Comparison of ENCODE assay signal across 22 mouse cellular contexts in genomic region chr2:156147316-156147915, GRCm38 (mm10). TPM values are rescaled to one million over a fixed set of nuclear protein-coding genes. Genes with fewer than 3 reads are reported as not detected.
A peak's percentile ranks its signal among the peaks of the same experiment; 100 is the strongest.
DNase-seq lines count a peak whose midpoint lies in the region; ATAC-seq and TF ChIP-seq lines count a peak whose summit lies in the region.
"Had no signal": no experiment of that assay in that cellular context is flagged by ENCODE, and none has a peak within 500 bp of the region (broad histone marks: within the 10 kb centered on the region; RNA-seq: fewer than 3 reads in every experiment).

No protein-coding gene starts in this region.

- TF ChIP-seq CTCF in lung, postnatal 0 days (IDR thresholded peaks at IDR 0.05) = no peak
- TF ChIP-seq CTCF in lung, adult 2 months (IDR thresholded peaks at IDR 0.05; ENCODE audit: insufficient read depth, low read length) = no peak
- no peak for TF ChIP-seq CTCF in CH12.LX (conservative IDR thresholded peaks at IDR 0.05 in 1 of 2, IDR thresholded peaks at IDR 0.05 in 1 of 2; ENCODE audit: low read depth in 2 of 2, low read length in 2 of 2)
- no peak for TF ChIP-seq CTCF in stomach, postnatal 0 days (IDR thresholded peaks at IDR 0.05; ENCODE audit: low read depth)

- TF ChIP-seq EP300 in lung, postnatal 0 days (IDR thresholded peaks at IDR 0.05) = no peak
- no peak for TF ChIP-seq EP300 in CH12.LX (IDR thresholded peaks at IDR 0.05; ENCODE audit: low read length)
- TF ChIP-seq EP300 in stomach, postnatal 0 days (optimal IDR thresholded peaks at IDR 0.05) = no peak

- H3K9me3 ChIP-seq in lung, postnatal 0 days (ENCODE audit: low read length) = no peaks in the 10 kb centered on the region
- H3K9me3 ChIP-seq in CH12.LX (replicated peaks; ENCODE audit: low read length) = no peaks in the 10 kb centered on the region
- H3K9me3 ChIP-seq in ES-E14 (ENCODE audit: control insufficient read depth, insufficient read depth, low read depth, low read length) = no peaks in the 10 kb centered on the region
- H3K9me3 ChIP-seq in stomach, postnatal 0 days (ENCODE audit: control insufficient read depth, low read length) = no peaks in the 10 kb centered on the region
- H3K9me3 ChIP-seq: embryonic facial prominence, embryonic 10.5 days; embryonic facial prominence, embryonic 12.5 days; forebrain, embryonic 13.5 days; forebrain, embryonic 15.5 days had no signal

- H3K27ac ChIP-seq in lung, postnatal 0 days (ENCODE audit: low read length) = no peak overlapping the region
- H3K27ac ChIP-seq in CH12.LX (ENCODE audit: insufficient read depth, low read depth) (no peak overlapping the region), ES-E14 (ENCODE audit: insufficient read depth, low read depth, low read length, poor library complexity, severe bottlenecking) (no peak overlapping the region)
- no peak overlapping the region for H3K27ac ChIP-seq in stomach, postnatal 0 days (replicated peaks)
- H3K27ac ChIP-seq: embryonic facial prominence, embryonic 10.5 days; embryonic facial prominence, embryonic 12.5 days; forebrain, embryonic 13.5 days; forebrain, embryonic 15.5 days had no signal

- TF ChIP-seq RAD21 in CH12.LX (IDR thresholded peaks at IDR 0.05; ENCODE audit: low read depth, low read length) = no peak

- peaks cover 33% of the 10 kb centered on the region for H3K79me2 ChIP-seq in CH12.LX (replicated peaks; ENCODE audit: control insufficient read depth, extremely low read depth, insufficient read depth, poor library complexity, severe bottlenecking)

- peaks cover 33% of the 10 kb centered on the region for H3K36me3 ChIP-seq in lung, postnatal 0 days (ENCODE audit: insufficient read depth, low read length)
- H3K36me3 ChIP-seq in CH12.LX (replicated peaks in 1 of 2; ENCODE audit: control insufficient read depth in 1 of 2, insufficient read depth in 1 of 2, low read length in 1 of 2) (peaks cover 31 to 55% of the 10 kb centered on the region in 2 experiments), ES-E14 (ENCODE audit: control insufficient read depth, insufficient read depth, low read length, poor library complexity, severe bottlenecking) (peaks cover 4% of the 10 kb centered on the region; the same call in 1 of the 2 replicates)
- peaks cover 18% of the 10 kb centered on the region for H3K36me3 ChIP-seq in stomach, postnatal 0 days (ENCODE audit: control insufficient read depth, insufficient read depth, low read length)

- peak; percentile 9 for DNase-seq in lung, postnatal 0 days (ENCODE audit: low spot score)
- no peak for DNase-seq in lung, adult 2 months
- DNase-seq in CH12.LX (ENCODE audit: extremely low read depth) = no peak
- no peak for DNase-seq in ES-E14 (ENCODE audit: low read depth, low spot score)
- peak; percentile 81 for DNase-seq in adipocyte (ENCODE audit: low spot score)
- no peak for DNase-seq in stomach, postnatal 0 days (ENCODE audit: low spot score)
- no peak for DNase-seq in cerebellum, adult 8-10 months
- DNase-seq in frontal cortex, postnatal 14 days (ENCODE audit: low spot score in 2 of 2) = no peak
- DNase-seq: adrenal gland, adult 2 months; adrenal gland, postnatal 25 days; cerebellum, adult 11 months; cerebellum, adult 18-20 months; cerebellum, adult 9-10 months; cerebellum, postnatal 10 days; cerebellum, postnatal 25 days; forebrain, postnatal 0 days had no signal

- no peaks in the 10 kb centered on the region for H3K27me3 ChIP-seq in lung, postnatal 0 days (replicated peaks; ENCODE audit: insufficient read depth, low read length)
- no peaks in the 10 kb centered on the region for H3K27me3 ChIP-seq in CH12.LX (replicated peaks)
- no peaks in the 10 kb centered on the region for H3K27me3 ChIP-seq in stomach, postnatal 0 days (ENCODE audit: control insufficient read depth, insufficient read depth, low read length)
- H3K27me3 ChIP-seq: embryonic facial prominence, embryonic 12.5 days; forebrain, embryonic 13.5 days; forebrain, embryonic 15.5 days; Patski had no signal

- no peak for TF ChIP-seq POLR2A in lung, adult 2 months (IDR thresholded peaks at IDR 0.05; ENCODE audit: borderline replicate concordance, extremely low read depth, low read depth, low read length)
- TF ChIP-seq POLR2A in CH12.LX (IDR thresholded peaks at IDR 0.05; ENCODE audit: low read depth, low read length) = no peak

- 73% methylated on average over 3 of the region's 3 CpGs for whole genome bisulfite sequencing in lung, postnatal 0 days
- WGBS in lung, adult 2 months = 70% methylated on average over 3 of the region's 3 CpGs
- WGBS in stomach, postnatal 0 days = 74% methylated on average over 3 of the region's 3 CpGs

- dilution Hi-C loops in CH12.LX (cut with MboI; ENCODE audit: extremely low pct_ligation_motif_present, extremely low pct_unique_long_range_greater_than_20kb, low sequenced_read_pairs) = no loop called here

- ATAC-seq in lung, postnatal 0 days = no peak
- ATAC-seq in stomach, postnatal 0 days (ENCODE audit: low FRiP score, low TSS enrichment) = no peak
- ATAC-seq: activated CD4-positive, CD25-positive, alpha-beta regulatory T cell, adult 4 months; forebrain, embryonic 13.5 days; forebrain, embryonic 15.5 days; forebrain, postnatal 0 days; Patski had no signal

- no peak overlapping the region for H3K4me3 ChIP-seq in lung, postnatal 0 days (ENCODE audit: low read depth, low read length)
- H3K4me3 ChIP-seq in lung, adult 2 months (replicated peaks; ENCODE audit: extremely low read depth, low read depth, low read length) = no peak overlapping the region
- H3K4me3 ChIP-seq in CH12.LX (replicated peaks in 1 of 3; ENCODE audit: low read depth in 2 of 3, low read length in 2 of 3, poor library complexity in 1 of 3) (no peak overlapping the region), ES-E14 (ENCODE audit: insufficient read depth in 1 of 2, low read depth in 1 of 2, low read length in 2 of 2, poor library complexity in 1 of 2, severe bottlenecking in 1 of 2) (no peak overlapping the region)
- no peak overlapping the region for H3K4me3 ChIP-seq in stomach, postnatal 0 days (ENCODE audit: low read depth, low read length)
- H3K4me3 ChIP-seq: embryonic facial prominence, embryonic 10.5 days; embryonic facial prominence, embryonic 12.5 days; forebrain, embryonic 13.5 days; forebrain, embryonic 15.5 days had no signal

- no peak overlapping the region for H3K4me2 ChIP-seq in lung, postnatal 0 days (replicated peaks; ENCODE audit: low read depth, low read length)
- no peak overlapping the region for H3K4me2 ChIP-seq in CH12.LX (ENCODE audit: insufficient read depth, low read depth, poor library complexity, severe bottlenecking)
- no peak overlapping the region for H3K4me2 ChIP-seq in stomach, postnatal 0 days (replicated peaks; ENCODE audit: low read depth)
- H3K4me2 ChIP-seq: embryonic facial prominence, embryonic 12.5 days; forebrain, embryonic 13.5 days; forebrain, embryonic 15.5 days had no signal

- in situ Hi-C loops in CH12.LX (cut with MboI; ENCODE audit: low pct_ligation_motif_present, low pct_unique_long_range_greater_than_20kb, low sequenced_read_pairs) (loop anchor here (25.0 kb wide), 1 partner anchor 310 kb away; the partner anchor contains the start of genes Eif6 and Fam83c), ES-E14 (cut with MboI; ENCODE audit: low sequenced_read_pairs in 2 of 2, unreplicated experiment in 2 of 2) (no loop called here)

- H3K4me1 ChIP-seq in lung, postnatal 0 days (ENCODE audit: insufficient read depth, low read depth, low read length) = peaks cover 4% of the 10 kb centered on the region
- peaks cover 7% of the 10 kb centered on the region for H3K4me1 ChIP-seq in lung, adult 2 months (ENCODE audit: control insufficient read depth, insufficient read depth, low read length)
- H3K4me1 ChIP-seq in CH12.LX (ENCODE audit: control insufficient read depth in 1 of 2, insufficient read depth in 2 of 2) = peaks cover 0 to 21% of the 10 kb centered on the region in 2 experiments; a peak in 2 of 4 replicates
- no peaks in the 10 kb centered on the region for H3K4me1 ChIP-seq in ES-E14 (ENCODE audit: control insufficient read depth in 2 of 2, insufficient read depth in 2 of 2, low read length in 2 of 2, poor library complexity in 1 of 2)
- H3K4me1 ChIP-seq in stomach, postnatal 0 days (replicated peaks; ENCODE audit: control insufficient read depth, insufficient read depth) = peaks cover 3% of the 10 kb centered on the region; the same call in 1 of the 2 replicates

- H3K9ac ChIP-seq in lung, postnatal 0 days (replicated peaks; ENCODE audit: low read depth) = no peak overlapping the region
- H3K9ac ChIP-seq in CH12.LX (ENCODE audit: insufficient read depth, low read depth) = no peak overlapping the region
- H3K9ac ChIP-seq in ES-E14 (ENCODE audit: insufficient read depth, low read depth, low read length, poor library complexity, severe bottlenecking) = no peak overlapping the region
- H3K9ac ChIP-seq in stomach, postnatal 0 days (ENCODE audit: low read length) = no peak overlapping the region
- H3K9ac ChIP-seq: embryonic facial prominence, embryonic 12.5 days; forebrain, embryonic 13.5 days; forebrain, embryonic 15.5 days; forebrain, postnatal 0 days had no signal

RNA-seq across cellular contexts. Expression of gene Nfs1, which starts 3.4 kb away (rescaled TPM):
- 33.7 and 34.0 TPM in 2 replicates for polyA plus RNA-seq in lung, postnatal 0 days (2015; fragmentation: Nextera tagmentation; extraction: Ambion mirVana)
- 40.6 and 42.8 TPM in 2 replicates for polyA plus RNA-seq in lung, adult 2 months (2012; rRNA removed)
- total RNA-seq in CH12.LX (2012; rRNA removed) (58.6 and 60.6 TPM in 2 replicates), CH12.LX (2014; rRNA removed) (68.8 and 72.1 TPM in 2 replicates), ES-E14 (2012; rRNA removed) (40.2 and 41.6 TPM in 2 replicates)
- polyA plus RNA-seq in CH12.LX (2012; ENCODE audit: insufficient read length, low read depth) = 49.2 and 51.3 TPM in 2 replicates
- polyA plus RNA-seq in stomach, postnatal 0 days (2015; fragmentation: Nextera tagmentation; extraction: Ambion mirVana) = 40.3 and 43.5 TPM in 2 replicates

RNA-seq across cellular contexts. Expression of gene Romo1, which starts 3.6 kb away (rescaled TPM):
- 316 and 344 TPM in 2 replicates for polyA plus RNA-seq in lung, postnatal 0 days (2015; fragmentation: Nextera tagmentation; extraction: Ambion mirVana)
- 203 and 218 TPM in 2 replicates for polyA plus RNA-seq in lung, adult 2 months (2012; rRNA removed)
- total RNA-seq in CH12.LX (2012; rRNA removed) (292 and 319 TPM in 2 replicates), CH12.LX (2014; rRNA removed) (110 and 130 TPM in 2 replicates), ES-E14 (2012; rRNA removed) (211 and 216 TPM in 2 replicates)
- 255 and 303 TPM in 2 replicates for polyA plus RNA-seq in CH12.LX (2012; ENCODE audit: insufficient read length, low read depth)
- polyA plus RNA-seq in stomach, postnatal 0 days (2015; fragmentation: Nextera tagmentation; extraction: Ambion mirVana) = 378 and 415 TPM in 2 replicates

RNA-seq across cellular contexts. Expression of gene Gm28036, which starts 20.5 kb away (rescaled TPM):
- polyA plus RNA-seq in lung, postnatal 0 days (2015; fragmentation: Nextera tagmentation; extraction: Ambion mirVana) = 5.2 and 5.6 TPM in 2 replicates
- polyA plus RNA-seq in lung, adult 2 months (2012; rRNA removed) = 5.1 and 6.5 TPM in 2 replicates
- 14.7 and 18.8 TPM in 2 replicates for total RNA-seq in CH12.LX (2012; rRNA removed)
- 10.5 and 17.0 TPM in 2 replicates for total RNA-seq in CH12.LX (2014; rRNA removed)
- 15.3 and 18.4 TPM in 2 replicates for polyA plus RNA-seq in CH12.LX (2012; ENCODE audit: insufficient read length, low read depth)
- 19.5 and 23.0 TPM in 2 replicates for total RNA-seq in ES-E14 (2012; rRNA removed)
- polyA plus RNA-seq in stomach, postnatal 0 days (2015; fragmentation: Nextera tagmentation; extraction: Ambion mirVana) = 4.3 and 5.1 TPM in 2 replicates

RNA-seq across cellular contexts. Expression of gene Rbm39, which starts 32.6 kb away (rescaled TPM):
- polyA plus RNA-seq in lung, postnatal 0 days (2015; fragmentation: Nextera tagmentation; extraction: Ambion mirVana) = 654 and 692 TPM in 2 replicates
- 65.2 and 81.0 TPM in 2 replicates for polyA plus RNA-seq in lung, adult 2 months (2012; rRNA removed)
- 212 and 232 TPM in 2 replicates for total RNA-seq in CH12.LX (2012; rRNA removed)
- total RNA-seq in CH12.LX (2014; rRNA removed) = 417 and 491 TPM in 2 replicates
- polyA plus RNA-seq in CH12.LX (2012; ENCODE audit: insufficient read length, low read depth) = 376 and 400 TPM in 2 replicates
- total RNA-seq in ES-E14 (2012; rRNA removed) = 399 and 411 TPM in 2 replicates
- polyA plus RNA-seq in stomach, postnatal 0 days (2015; fragmentation: Nextera tagmentation; extraction: Ambion mirVana) = 335 and 349 TPM in 2 replicates

RNA-seq across cellular contexts. Expression of gene Rbm12, which starts 35.6 kb away (rescaled TPM):
- 10.1 and 10.7 TPM in 2 replicates for polyA plus RNA-seq in lung, postnatal 0 days (2015; fragmentation: Nextera tagmentation; extraction: Ambion mirVana)
- 12.5 and 21.1 TPM in 2 replicates for polyA plus RNA-seq in lung, adult 2 months (2012; rRNA removed)
- 9.6 and 13.2 TPM in 2 replicates for total RNA-seq in CH12.LX (2012; rRNA removed)
- total RNA-seq in CH12.LX (2014; rRNA removed) = 20.7 and 25.2 TPM in 2 replicates
- polyA plus RNA-seq in CH12.LX (2012; ENCODE audit: insufficient read length, low read depth) = 33.4 and 36.5 TPM in 2 replicates
- 21.8 and 22.1 TPM in 2 replicates for total RNA-seq in ES-E14 (2012; rRNA removed)
- 8.0 and 8.8 TPM in 2 replicates for polyA plus RNA-seq in stomach, postnatal 0 days (2015; fragmentation: Nextera tagmentation; extraction: Ambion mirVana)

Comparison
In these comparisons a context has a peak if more than half of its experiments do, and no peak if none do; other contexts are left out.
1. DNase-seq: peak in lung, postnatal 0 days (single experiment) and adipocyte (single experiment); none in lung, adult 2 months (single experiment), CH12.LX (single experiment), ES-E14 (single experiment), stomach, postnatal 0 days (single experiment), cerebellum, adult 8-10 months (single experiment) and frontal cortex, postnatal 14 days (0 of 2).